Mouse (Mus musculus): Measurements from ENCODE around the gene Ptpn14. TPM values are rescaled to one million over a fixed set of nuclear protein-coding genes. Genes with fewer than 3 reads are reported as not detected.

The Ptpn14 gene
- total RNA-seq, 1 experiment from 2014 or later = 1.7 TPM

Other genes starting within 250 kb of the Ptpn14 start
- gene Cenpf, start 40.2 kb upstream of the Ptpn14 start, total RNA-seq (2017) = 42.1 and 66.3 TPM in 2 replicates
- gene Smyd2, start 194.1 kb downstream of the Ptpn14 start, total RNA-seq (2017) = 138 and 156 TPM in 2 replicates